Mouse (Mus musculus) kidney, embryonic 14.5 days (tissue): ENCODE results near the gene She. TPM values are rescaled to one million over a fixed set of nuclear protein-coding genes. Genes with fewer than 3 reads are reported as not detected.
"Not testable (repeated sequence)": the region's sequence is repeated elsewhere in the genome, so short reads cannot be mapped to it uniquely, and the experiment has no call there.

Experiments
- ATAC-seq: fragments of 200-750 bp; cut with Nextera tagmentation; 2 replicates; pipeline ENCODE4 v1.8.0; 2017; ENCODE audit warnings: moderate number of reproducible peaks, mild to moderate bottlenecking, moderate TSS enrichment, moderate library complexity; ENCODE audit not compliant: low FRiP score, low TSS enrichment
- H3K27ac ChIP-seq: fragments of 300-500 bp; sonication (generic); 2 replicates; pipeline ENCODE4 v1.5.1; 2014; ENCODE audit warnings: low read depth, mild to moderate bottlenecking, low read length, moderate library complexity, mixed read lengths
- H3K27me3 ChIP-seq: fragments of 300-500 bp; sonication (generic); 2 replicates; pipeline ENCODE4 v1.6.1; 2014; ENCODE audit warnings: mild to moderate bottlenecking, low read length; ENCODE audit not compliant: control insufficient read depth, insufficient read depth
- H3K36me3 ChIP-seq: fragments of 300-500 bp; sonication (generic); 2 replicates; pipeline ENCODE4 v1.6.1; 2014; ENCODE audit warnings: low read length, mixed read lengths; ENCODE audit not compliant: control insufficient read depth, insufficient read depth
- H3K4me1 ChIP-seq: fragments of 300-500 bp; sonication (generic); 2 replicates; pipeline ENCODE4 v1.6.1; 2014; ENCODE audit warnings: low read length, mixed read lengths; ENCODE audit not compliant: control insufficient read depth, insufficient read depth
- H3K4me2 ChIP-seq: fragments of 300-500 bp; sonication (generic); replicated peaks from 2 replicates; pipeline ENCODE4 v1.6.1; 2014; ENCODE audit warnings: low read depth, mild to moderate bottlenecking, low read length
- H3K4me3 ChIP-seq: fragments of 300-500 bp; sonication (generic); 2 replicates; pipeline ENCODE4 v1.5.1; 2014; ENCODE audit warnings: mild to moderate bottlenecking, low read length
- H3K9ac ChIP-seq: fragments of 300-500 bp; sonication (generic); 2 replicates; pipeline ENCODE4 v1.6.1; 2014; ENCODE audit warnings: low read depth, mild to moderate bottlenecking, low read length, moderate library complexity
- H3K9me3 ChIP-seq: fragments of 300-500 bp; sonication (generic); 2 replicates; pipeline ENCODE4 v1.6.1; 2016; ENCODE audit warnings: low read length; ENCODE audit not compliant: control insufficient read depth
- WGBS: fragments of 180-500 bp; shearing (Covaris S2); extraction: QIAGEN DNeasy Blood & Tissue Kit; methylation state at CpG from one replicate; pipeline ENCODE4 v1.1.7; 2014; 5-methylcytosine and 5-hydroxymethylcytosine counted together
- polyA plus RNA-seq: library from polyadenylated mRNA; unstranded; fragments of >200 nt; fragmentation: Nextera tagmentation; extraction: Ambion mirVana; gene quantifications from 2 replicates; pipeline ENCODE4 v1.2.1, GENCODE M21; 2014

Gene She
- polyA plus RNA-seq, 1 experiment from 2014 or later: 8.2 TPM

DNA sequence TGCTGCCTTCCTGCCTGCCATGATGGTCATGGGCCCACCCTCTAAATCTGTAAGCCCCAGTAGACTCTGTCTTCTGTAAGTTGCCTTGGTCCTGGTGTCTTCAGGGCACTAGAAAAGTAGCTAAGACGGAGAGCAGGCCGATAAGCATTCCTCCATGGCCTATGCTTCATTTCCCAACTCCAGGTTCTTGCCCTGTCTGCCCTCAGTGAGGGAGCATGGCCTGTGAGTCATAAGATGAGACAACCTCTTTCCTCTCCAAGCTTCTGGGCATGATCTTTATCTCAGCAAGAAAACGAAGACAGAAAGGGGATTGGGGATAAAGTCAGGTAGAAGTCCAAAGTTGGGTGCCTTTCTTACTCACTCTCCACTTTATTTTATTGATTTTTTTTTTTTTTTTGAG lies 32.7 kb upstream of the She start:
- H3K4me2 ChIP-seq: no peak overlapping the region
- no peak overlapping the region for H3K4me3 ChIP-seq
- H3K9me3 ChIP-seq: no peaks in the 10 kb centered on the region
- H3K9ac ChIP-seq: no peak overlapping the region
- no peaks in the 10 kb centered on the region for H3K27me3 ChIP-seq
- H3K27ac ChIP-seq: no peak overlapping the region
- no peaks in the 10 kb centered on the region for H3K36me3 ChIP-seq
- 94% methylated on average over 3 of the region's 3 CpGs for WGBS
- no peaks in the 10 kb centered on the region for H3K4me1 ChIP-seq
- no peak for ATAC-seq

DNA sequence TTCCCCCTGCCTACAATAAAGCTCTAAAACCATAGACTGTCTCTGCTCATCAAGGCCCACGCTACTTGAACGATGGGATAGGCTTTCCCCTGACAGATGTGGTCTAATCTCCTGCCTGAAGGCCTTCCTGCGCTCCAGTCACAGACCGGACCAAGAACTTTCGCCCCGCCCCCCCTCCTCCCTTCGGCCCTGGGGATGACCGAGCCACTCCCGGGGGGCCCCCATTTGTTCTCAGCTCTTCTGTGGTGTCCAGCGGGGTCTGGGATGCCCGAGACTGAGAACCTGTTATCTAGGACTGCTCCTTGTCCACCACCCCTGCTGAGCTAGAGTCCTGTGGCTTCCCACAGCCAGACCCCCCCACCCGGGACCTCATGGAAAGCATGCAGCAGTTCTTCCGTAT lies 31.7 kb upstream of the She start:
- Histone ChIP-seq H3K4me1 (no peaks in the 10 kb centered on the region), H3K9me3 (no peaks in the 10 kb centered on the region), H3K4me3 (no peak overlapping the region), H3K27me3 (no peaks in the 10 kb centered on the region), H3K4me2 (peak overlapping the region; percentile 38), H3K27ac (no peak overlapping the region), H3K36me3 (no peaks in the 10 kb centered on the region), H3K9ac (no peak overlapping the region)
- WGBS: 6% methylated on average over 13 of the region's 13 CpGs
- ATAC-seq: no peak

DNA sequence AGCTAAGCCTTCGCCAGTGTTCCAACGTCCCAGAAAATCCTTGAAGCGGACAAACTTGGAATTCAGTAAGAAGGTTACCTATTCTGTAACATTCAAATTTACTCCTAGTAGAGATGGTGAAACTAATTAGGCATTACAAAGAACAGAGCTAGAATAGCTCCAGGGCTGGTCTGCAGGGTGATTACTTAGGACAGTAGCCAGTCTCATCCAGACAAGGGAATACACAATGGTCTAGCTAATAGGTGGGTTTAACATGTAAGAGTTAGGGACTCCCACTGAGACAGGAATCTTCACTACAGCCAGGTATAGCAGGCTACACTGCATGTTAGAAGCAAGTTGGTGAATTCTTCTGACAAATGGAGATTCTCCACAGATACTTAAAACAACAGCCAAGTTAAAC lies 31.1 kb upstream of the She start:
- not testable (repeated sequence) for H3K4me1 ChIP-seq, H3K4me3 ChIP-seq, H3K4me2 ChIP-seq, H3K36me3 ChIP-seq, ATAC-seq, H3K9ac ChIP-seq, H3K9me3 ChIP-seq, H3K27me3 ChIP-seq, H3K27ac ChIP-seq
- WGBS: 55% methylated on average over 3 of the region's 3 CpGs

- Histone ChIP-seq H3K4me3 (no peak overlapping the region), H3K9ac (no peak overlapping the region), H3K9me3 (no peaks in the 10 kb centered on the region), H3K27ac (no peak overlapping the region), H3K4me1 (no peaks in the 10 kb centered on the region), H3K36me3 (no peaks in the 10 kb centered on the region), H3K4me2 (no peak overlapping the region), H3K27me3 (no peaks in the 10 kb centered on the region)
- WGBS: 65% methylated on average over 5 of the region's 5 CpGs
- no peak for ATAC-seq
Measured at GRCm38 (mm10) chr3:89800774-89801506, 30.2 kb upstream of the She start.

GRCm38 (mm10) chr3:89801507-89801847 lies 29.7 kb upstream of the She start:
- no peak overlapping the region; the same call in 1 of the 2 replicates for H3K27ac ChIP-seq
- no peaks in the 10 kb centered on the region for H3K27me3 ChIP-seq
- H3K36me3 ChIP-seq: no peaks in the 10 kb centered on the region
- no peak overlapping the region for H3K9ac ChIP-seq
- no peaks in the 10 kb centered on the region for H3K4me1 ChIP-seq
- no peak overlapping the region for H3K4me3 ChIP-seq
- 5% methylated on average over 3 of the region's 3 CpGs for WGBS
- no peak for ATAC-seq
- no peak overlapping the region for H3K4me2 ChIP-seq
- no peaks in the 10 kb centered on the region for H3K9me3 ChIP-seq

GRCm38 (mm10) chr3:89802876-89803275 lies 28.3 kb upstream of the She start:
- 74% methylated on average over 15 of the region's 15 CpGs for WGBS

DNA sequence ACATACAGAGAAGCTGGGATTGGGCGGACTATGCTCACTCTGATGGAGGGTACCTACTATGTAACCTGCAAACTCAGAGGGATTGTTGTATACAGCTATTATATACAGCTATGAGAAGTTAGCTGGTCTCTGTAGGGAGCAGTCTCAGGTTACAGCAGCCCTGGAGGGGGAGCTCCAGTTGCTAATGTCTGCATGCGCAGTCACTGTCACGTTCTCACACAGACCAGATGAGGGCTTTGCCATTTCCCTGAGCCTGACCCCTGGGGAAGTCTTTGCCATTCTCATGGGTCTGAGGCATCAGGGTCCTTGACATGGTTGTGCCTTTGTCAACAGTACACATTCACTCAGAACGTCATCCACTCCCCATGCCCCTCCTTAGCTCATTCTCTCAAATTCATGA lies 26.0 kb upstream of the She start:
- H3K4me2 ChIP-seq: no peak overlapping the region

More at GRCm38 (mm10) chr3:89802876-89803275, 28.3 kb upstream of the She start:
- Histone ChIP-seq H3K4me1 (no peaks in the 10 kb centered on the region), H3K9me3 (no peaks in the 10 kb centered on the region), H3K4me2 (no peak overlapping the region), H3K4me3 (no peak overlapping the region), H3K27ac (no peak overlapping the region), H3K36me3 (no peaks in the 10 kb centered on the region), H3K27me3 (no peaks in the 10 kb centered on the region), H3K9ac (no peak overlapping the region)
- ATAC-seq: no peak

DNA sequence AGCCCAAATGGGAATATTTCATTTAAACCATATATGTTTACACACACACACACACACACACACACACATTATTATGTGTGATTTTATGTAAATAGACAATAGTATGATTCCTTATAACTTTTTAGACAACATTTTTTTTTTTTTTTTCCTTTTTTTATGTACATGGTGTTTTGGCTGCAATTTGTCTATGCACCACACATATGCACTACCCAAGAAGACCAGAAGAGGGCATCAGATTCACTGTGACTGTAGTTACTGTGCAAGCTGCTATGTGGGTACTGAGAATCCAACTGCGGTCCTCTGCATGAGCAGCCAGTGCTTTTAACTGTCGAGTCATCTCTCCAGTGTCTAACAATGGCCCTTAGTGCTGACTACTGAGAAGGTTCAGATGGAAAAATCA lies 24.4 kb upstream of the She start:
- 0 out of 2 replicates have a peak, but pooled peaks cover 2% of the 10 kb centered on the region for H3K9me3 ChIP-seq
- H3K4me1 ChIP-seq: no peaks in the 10 kb centered on the region
- ATAC-seq: no peak
- H3K27me3 ChIP-seq: no peaks in the 10 kb centered on the region
- 92% methylated on average over 2 of the region's 2 CpGs for WGBS
- H3K4me3 ChIP-seq: no peak overlapping the region
- H3K27ac ChIP-seq: no peak overlapping the region
- no peak overlapping the region for H3K9ac ChIP-seq
- H3K36me3 ChIP-seq: no peaks in the 10 kb centered on the region
- H3K4me2 ChIP-seq: no peak overlapping the region

More for the DNA sequence above, 26.0 kb upstream of the She start:
- H3K27me3 ChIP-seq: no peaks in the 10 kb centered on the region
- no peak overlapping the region for H3K27ac ChIP-seq
- no peak for ATAC-seq
- H3K4me1 ChIP-seq: no peaks in the 10 kb centered on the region
- no peaks in the 10 kb centered on the region for H3K36me3 ChIP-seq
- no peak overlapping the region for H3K9ac ChIP-seq
- no peaks in the 10 kb centered on the region for H3K9me3 ChIP-seq
- WGBS: 54% methylated on average over 4 of the region's 4 CpGs
- no peak overlapping the region for H3K4me3 ChIP-seq

GRCm38 (mm10) chr3:89807171-89807570 lies 24.0 kb upstream of the She start:
- Histone ChIP-seq H3K9ac (no peak overlapping the region), H3K27me3 (no peaks in the 10 kb centered on the region), H3K4me1 (no peaks in the 10 kb centered on the region), H3K27ac (no peak overlapping the region), H3K36me3 (no peaks in the 10 kb centered on the region), H3K4me3 (no peak overlapping the region), H3K9me3 (0 out of 2 replicates have a peak, but pooled peaks cover 2% of the 10 kb centered on the region), H3K4me2 (no peak overlapping the region)
- 93% methylated on average over 3 of the region's 3 CpGs for WGBS
- ATAC-seq: no peak
